Mouse (Mus musculus): Measurements from ENCODE around the gene Ggta1. TPM values are rescaled to one million over a fixed set of nuclear protein-coding genes. Genes with fewer than 3 reads are reported as not detected.
A peak's percentile ranks its signal among the peaks of the same experiment; 100 is the strongest.

Ggta1 gene
- total and polyA plus RNA-seq, 2 experiments, result 1.3 to 3.5 TPM

DNA sequence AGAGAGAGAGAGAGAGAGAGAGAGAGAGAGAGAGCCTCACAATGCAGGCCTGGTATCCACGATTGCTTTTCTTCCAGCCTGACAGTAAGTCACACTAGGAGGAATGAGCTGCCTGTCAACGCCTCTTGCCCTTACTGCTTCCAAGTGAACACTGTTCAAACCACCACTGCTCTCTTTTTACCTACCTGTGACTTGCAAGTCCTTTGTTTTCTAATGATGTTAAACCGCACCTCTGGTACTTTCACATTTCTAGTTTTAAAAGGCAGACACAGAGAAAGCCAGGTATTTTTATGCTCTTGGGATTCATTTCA, 15.7 kb upstream of the Ggta1 start:
- no peak overlapping the region for H3K4me3 ChIP-seq (ENCODE audit: insufficient read depth, low read depth, low read length)
- H3K9ac ChIP-seq (ENCODE audit: low read depth, low read length), result no peak overlapping the region
- H3K4me1 ChIP-seq (ENCODE audit: control insufficient read depth, insufficient read depth, low read length), result no peaks in the 10 kb centered on the region
- no peaks in the 10 kb centered on the region for H3K79me2 ChIP-seq (ENCODE audit: control insufficient read depth, insufficient read depth, low read length)
- DNase-seq (ENCODE audit: extremely low read depth, low read depth, low spot score), result no peak
- no peaks in the 10 kb centered on the region for H3K27me3 ChIP-seq (ENCODE audit: control insufficient read depth, insufficient read depth, low read length)
- no peaks in the 10 kb centered on the region for H3K36me3 ChIP-seq (ENCODE audit: control insufficient read depth, insufficient read depth, low read length)
- no peak overlapping the region for H3K27ac ChIP-seq (replicated peaks; ENCODE audit: insufficient read depth, low read depth, low read length)
- WGBS, result 86% methylated on average over 3 of the region's 3 CpGs
- TF ChIP-seq POLR2A (IDR thresholded peaks at IDR 0.05; ENCODE audit: extremely low read depth, insufficient read depth, low read length) (no peak), CTCF (IDR thresholded peaks at IDR 0.05; ENCODE audit: low read depth, low read length) (no peak)

- TF ChIP-seq CTCF (IDR thresholded peaks at IDR 0.05; ENCODE audit: low read depth, low read length) (no peak), POLR2A (IDR thresholded peaks at IDR 0.05; ENCODE audit: extremely low read depth, insufficient read depth, low read length) (no peak)
These were observed 15.2 kb upstream of the Ggta1 start for GRCm38 (mm10) chr2:35477999-35478811.

GRCm38 (mm10) chr2:35477321-35477720, 14.3 kb upstream of the Ggta1 start:
- Histone ChIP-seq H3K36me3 (ENCODE audit: control insufficient read depth, insufficient read depth, low read length) (no peaks in the 10 kb centered on the region), H3K9ac (ENCODE audit: low read depth, low read length) (no peak overlapping the region), H3K27me3 (ENCODE audit: control insufficient read depth, insufficient read depth, low read length) (no peaks in the 10 kb centered on the region), H3K4me3 (ENCODE audit: insufficient read depth, low read depth, low read length) (no peak overlapping the region), H3K79me2 (ENCODE audit: control insufficient read depth, insufficient read depth, low read length) (no peaks in the 10 kb centered on the region), H3K27ac (replicated peaks; ENCODE audit: insufficient read depth, low read depth, low read length) (no peak overlapping the region), H3K4me1 (ENCODE audit: control insufficient read depth, insufficient read depth, low read length) (no peaks in the 10 kb centered on the region)
- WGBS, result 94% methylated on average over 6 of the region's 6 CpGs
- DNase-seq (ENCODE audit: extremely low read depth, low read depth, low spot score), result no peak
- TF ChIP-seq CTCF (IDR thresholded peaks at IDR 0.05; ENCODE audit: low read depth, low read length) (no peak), POLR2A (IDR thresholded peaks at IDR 0.05; ENCODE audit: extremely low read depth, insufficient read depth, low read length) (no peak)

More at GRCm38 (mm10) chr2:35477999-35478811, 15.2 kb upstream of the Ggta1 start:
- 85% methylated on average over 10 of the region's 10 CpGs for WGBS
- Histone ChIP-seq H3K27ac (replicated peaks; ENCODE audit: insufficient read depth, low read depth, low read length) (no peak overlapping the region), H3K36me3 (ENCODE audit: control insufficient read depth, insufficient read depth, low read length) (no peaks in the 10 kb centered on the region), H3K4me1 (ENCODE audit: control insufficient read depth, insufficient read depth, low read length) (no peaks in the 10 kb centered on the region), H3K4me3 (ENCODE audit: insufficient read depth, low read depth, low read length) (no peak overlapping the region), H3K27me3 (ENCODE audit: control insufficient read depth, insufficient read depth, low read length) (no peaks in the 10 kb centered on the region), H3K79me2 (ENCODE audit: control insufficient read depth, insufficient read depth, low read length) (no peaks in the 10 kb centered on the region), H3K9ac (ENCODE audit: low read depth, low read length) (no peak overlapping the region)
- no peak for DNase-seq (ENCODE audit: extremely low read depth, low read depth, low spot score)

- Histone ChIP-seq H3K27me3 (ENCODE audit: control insufficient read depth, insufficient read depth, low read length) (no peaks in the 10 kb centered on the region), H3K4me1 (ENCODE audit: control insufficient read depth, insufficient read depth, low read length) (no peaks in the 10 kb centered on the region), H3K27ac (replicated peaks; ENCODE audit: insufficient read depth, low read depth, low read length) (no peak overlapping the region), H3K9ac (ENCODE audit: low read depth, low read length) (no peak overlapping the region), H3K4me3 (ENCODE audit: insufficient read depth, low read depth, low read length) (no peak overlapping the region), H3K79me2 (ENCODE audit: control insufficient read depth, insufficient read depth, low read length) (no peaks in the 10 kb centered on the region), H3K36me3 (ENCODE audit: control insufficient read depth, insufficient read depth, low read length) (no peaks in the 10 kb centered on the region)
- DNase-seq (ENCODE audit: extremely low read depth, low read depth, low spot score), result peak; percentile 16
- TF ChIP-seq CTCF (IDR thresholded peaks at IDR 0.05; ENCODE audit: low read depth, low read length), result no peak
- no peak for TF ChIP-seq POLR2A (IDR thresholded peaks at IDR 0.05; ENCODE audit: extremely low read depth, insufficient read depth, low read length)
- 78% methylated on average over 1 of the region's 1 CpGs for WGBS
These were observed 11.9 kb upstream of the Ggta1 start for GRCm38 (mm10) chr2:35474916-35475315.

DNA sequence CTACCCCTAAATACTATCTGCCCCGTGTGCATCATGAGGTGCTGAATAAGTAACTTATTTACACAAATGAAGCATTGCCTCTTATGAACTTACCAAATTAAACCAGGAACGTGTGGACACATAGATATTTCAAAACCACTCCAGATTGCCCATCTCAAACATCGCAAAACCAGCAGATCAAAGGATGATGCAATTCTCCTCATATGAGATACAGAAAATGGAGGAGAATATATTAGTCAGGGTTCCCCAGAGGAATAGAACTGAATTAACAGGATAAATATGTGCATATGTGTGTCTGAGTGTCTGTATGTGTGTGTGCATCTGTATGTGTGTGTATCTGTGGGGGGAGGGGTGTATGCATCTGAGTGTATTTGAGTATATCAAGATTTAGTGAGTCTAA, 6.2 kb upstream of the Ggta1 start:
- Histone ChIP-seq H3K27me3 (ENCODE audit: control insufficient read depth, insufficient read depth, low read length) (no peaks in the 10 kb centered on the region), H3K79me2 (ENCODE audit: control insufficient read depth, insufficient read depth, low read length) (no peaks in the 10 kb centered on the region), H3K27ac (replicated peaks; ENCODE audit: insufficient read depth, low read depth, low read length) (no peak overlapping the region), H3K36me3 (ENCODE audit: control insufficient read depth, insufficient read depth, low read length) (no peaks in the 10 kb centered on the region), H3K4me1 (ENCODE audit: control insufficient read depth, insufficient read depth, low read length) (no peaks in the 10 kb centered on the region), H3K4me3 (ENCODE audit: insufficient read depth, low read depth, low read length) (no peak overlapping the region), H3K9ac (ENCODE audit: low read depth, low read length) (no peak overlapping the region)
- DNase-seq (ENCODE audit: extremely low read depth, low read depth, low spot score), result no peak
- TF ChIP-seq POLR2A (IDR thresholded peaks at IDR 0.05; ENCODE audit: extremely low read depth, insufficient read depth, low read length) (no peak), CTCF (IDR thresholded peaks at IDR 0.05; ENCODE audit: low read depth, low read length) (no peak)
- 24% methylated on average over 3 of the region's 3 CpGs for WGBS

GRCm38 (mm10) chr2:35468276-35468675, 5.2 kb upstream of the Ggta1 start:
- DNase-seq (ENCODE audit: extremely low read depth, low read depth, low spot score), result no peak
- 74% methylated on average over 2 of the region's 2 CpGs for WGBS
- Histone ChIP-seq H3K4me1 (ENCODE audit: control insufficient read depth, insufficient read depth, low read length) (no peaks in the 10 kb centered on the region), H3K27ac (replicated peaks; ENCODE audit: insufficient read depth, low read depth, low read length) (no peak overlapping the region), H3K36me3 (ENCODE audit: control insufficient read depth, insufficient read depth, low read length) (no peaks in the 10 kb centered on the region), H3K9ac (ENCODE audit: low read depth, low read length) (no peak overlapping the region), H3K27me3 (ENCODE audit: control insufficient read depth, insufficient read depth, low read length) (no peaks in the 10 kb centered on the region; the same call in 1 of the 2 replicates), H3K4me3 (ENCODE audit: insufficient read depth, low read depth, low read length) (no peak overlapping the region), H3K79me2 (ENCODE audit: control insufficient read depth, insufficient read depth, low read length) (no peaks in the 10 kb centered on the region)
- TF ChIP-seq CTCF (IDR thresholded peaks at IDR 0.05; ENCODE audit: low read depth, low read length) (no peak), POLR2A (IDR thresholded peaks at IDR 0.05; ENCODE audit: extremely low read depth, insufficient read depth, low read length) (no peak)
